Mouse (Mus musculus) urinary bladder, adult 18-20 months (tissue): ENCODE results near the gene Erlec1.

Experiments
- DNase-seq, 2 experiments: peaks; one replicate each; pipeline ENCODE4 v3.0.0; 2022; ENCODE audit warnings: low spot score in 2 of 2, mixed read lengths in 2 of 2

Gene Erlec1

GRCm38 (mm10) chr11:30954279-30954725, at the start of gene Erlec1:
TSS of gene Erlec1 (minus strand) at chr11:30954335.
- peak; percentile 64 to 76 for DNase-seq

DNA sequence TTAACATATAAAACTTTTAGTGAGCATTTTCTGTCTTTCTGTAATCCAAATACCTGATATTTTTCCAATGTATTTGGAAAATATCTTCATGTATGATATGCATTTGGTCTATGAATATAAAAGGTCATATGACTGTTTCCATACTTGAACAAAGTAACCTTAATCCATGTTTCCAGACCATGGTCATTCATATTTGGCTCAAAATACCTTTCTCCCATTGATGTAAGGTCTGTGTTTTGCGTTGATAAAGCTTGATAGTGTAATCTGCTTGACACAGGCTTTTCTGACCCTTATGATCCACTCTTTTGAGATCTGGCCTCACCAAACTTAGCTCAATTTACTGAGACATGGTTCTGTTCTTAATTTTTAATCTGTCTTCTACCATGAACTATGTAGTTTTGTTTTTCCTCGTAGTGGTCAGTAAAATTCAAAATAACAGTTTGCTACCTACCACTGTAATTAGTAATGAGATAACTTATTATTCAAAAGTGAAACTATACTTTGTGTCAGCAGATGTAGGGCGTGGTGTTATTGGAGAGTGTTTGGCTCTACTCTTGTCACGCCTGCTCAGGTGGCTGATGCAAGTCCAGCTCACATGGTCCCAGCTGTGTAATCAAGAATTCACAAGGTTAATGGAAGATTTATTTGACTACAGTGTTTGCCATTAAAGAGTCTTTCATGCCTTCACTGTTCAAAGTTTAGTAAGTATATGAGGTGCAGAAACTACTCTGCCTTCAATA, 47.2 kb upstream of the Erlec1 start:
- no peak for DNase-seq

- DNase-seq, result no peak
Measured at GRCm38 (mm10) chr11:31000028-31000427, 45.9 kb upstream of the Erlec1 start.

GRCm38 (mm10) chr11:30998704-30999103, 44.6 kb upstream of the Erlec1 start:
- DNase-seq, result no peak

- DNase-seq, result no peak
Measured at GRCm38 (mm10) chr11:30998199-30998598, 44.1 kb upstream of the Erlec1 start.

DNA sequence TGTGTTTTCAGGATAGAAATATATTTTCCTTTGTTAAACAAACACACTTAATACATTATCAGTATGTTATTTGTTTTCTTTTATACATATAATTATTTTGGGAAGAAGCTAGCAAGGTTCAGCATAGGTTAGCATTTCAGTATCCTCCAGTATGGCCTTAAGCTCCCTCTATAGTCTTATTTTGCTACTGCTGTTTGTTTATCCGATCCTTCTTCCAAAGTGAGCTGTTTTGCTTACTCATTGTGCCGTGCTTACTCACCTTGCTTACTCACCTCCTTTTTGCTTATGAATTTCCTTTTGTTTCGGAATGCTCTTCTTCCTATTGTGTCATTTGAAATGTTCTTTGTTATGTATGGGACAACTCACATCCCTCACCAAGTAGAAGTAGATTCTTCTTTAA, 42.5 kb upstream of the Erlec1 start:
- no peak for DNase-seq

GRCm38 (mm10) chr11:30986625-30987017, 32.5 kb upstream of the Erlec1 start:
- DNase-seq, result no peak

DNA sequence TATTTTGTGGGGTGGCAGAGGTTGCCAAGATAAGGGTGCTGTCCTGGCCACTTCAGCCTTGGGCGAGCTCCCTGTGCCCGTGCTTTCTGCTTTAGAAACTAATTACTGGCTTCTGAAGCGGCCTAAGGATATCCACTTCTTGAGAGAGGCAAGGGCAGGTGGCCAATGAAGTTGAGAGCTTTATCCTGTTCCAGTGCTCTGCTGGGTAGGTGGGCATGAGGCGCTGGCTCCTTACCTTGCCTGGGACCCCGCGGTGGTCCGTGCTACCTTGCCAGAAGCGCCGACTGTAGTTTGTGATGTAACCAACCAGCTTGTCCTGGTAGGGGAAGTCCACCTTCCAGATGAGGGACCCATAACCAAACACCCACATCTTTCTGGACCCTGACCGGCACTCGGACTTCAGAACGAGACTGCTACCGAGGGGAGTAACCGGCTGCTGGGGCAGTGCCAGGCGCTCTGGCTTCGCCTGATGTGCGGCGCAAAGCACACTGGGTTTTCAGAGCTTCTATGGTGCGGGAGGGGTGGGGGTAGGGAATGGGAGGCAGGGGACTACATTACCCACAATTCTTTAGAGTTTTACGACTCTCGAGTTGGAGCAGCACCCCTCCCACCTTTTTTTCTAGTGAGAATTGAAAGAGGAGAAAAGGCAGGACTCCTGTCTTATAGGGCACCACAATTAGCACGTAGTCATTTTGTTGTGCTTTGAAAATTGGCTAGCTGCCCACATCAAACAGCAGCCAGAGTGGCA, 31.9 kb upstream of the Erlec1 start, which contains the start of gene Chac2:
Gene Chac2, minus strand, starts transcription at position 474 of the 748 bp plus-strand sequence.
- peak; percentile 76 to 77 for DNase-seq

DNA sequence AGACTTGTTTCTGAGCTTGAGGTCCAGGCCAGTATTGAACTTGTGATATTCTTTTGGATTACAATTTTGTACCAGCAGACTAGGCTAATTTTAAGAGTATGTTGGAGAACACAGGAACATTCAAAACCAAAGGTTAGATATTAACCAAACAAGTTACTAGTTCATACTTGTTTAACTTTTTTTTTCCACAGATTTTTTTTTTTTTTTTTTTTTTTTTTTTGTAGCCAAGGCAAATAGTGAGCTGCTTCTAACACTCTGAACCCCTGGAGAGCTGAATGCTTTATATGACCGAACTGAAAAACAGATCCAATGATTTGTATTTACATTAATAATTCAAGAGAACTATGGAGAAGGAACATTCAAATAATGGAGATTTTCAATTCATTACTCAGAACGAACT, 31.1 kb upstream of the Erlec1 start:
- DNase-seq, result no peak

- DNase-seq, result peak; percentile 17 to 47
Measured at GRCm38 (mm10) chr11:30953469-30954154, 523 bp downstream of the Erlec1 start.

DNA sequence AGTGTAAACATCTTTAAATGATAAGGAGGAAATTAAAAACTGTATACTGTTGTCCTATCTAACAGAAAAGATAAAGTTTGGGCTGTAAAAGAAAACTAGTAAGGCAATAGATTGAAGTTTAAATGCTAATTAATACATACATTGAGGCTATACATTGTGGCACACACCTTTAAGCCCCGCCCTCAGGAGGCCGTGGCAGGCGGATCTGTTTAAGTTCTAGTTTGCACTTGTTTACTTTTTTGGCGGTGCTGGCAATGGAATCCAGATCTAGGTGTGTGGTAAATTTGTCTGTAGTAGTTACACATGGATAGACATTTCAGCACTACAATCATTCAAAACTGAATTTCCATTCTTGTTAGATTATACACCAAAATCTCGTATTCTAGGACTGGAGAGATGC, 1.3 kb downstream of the Erlec1 start:
- peak in 1 of 2 experiments; percentile 1 for DNase-seq

DNA sequence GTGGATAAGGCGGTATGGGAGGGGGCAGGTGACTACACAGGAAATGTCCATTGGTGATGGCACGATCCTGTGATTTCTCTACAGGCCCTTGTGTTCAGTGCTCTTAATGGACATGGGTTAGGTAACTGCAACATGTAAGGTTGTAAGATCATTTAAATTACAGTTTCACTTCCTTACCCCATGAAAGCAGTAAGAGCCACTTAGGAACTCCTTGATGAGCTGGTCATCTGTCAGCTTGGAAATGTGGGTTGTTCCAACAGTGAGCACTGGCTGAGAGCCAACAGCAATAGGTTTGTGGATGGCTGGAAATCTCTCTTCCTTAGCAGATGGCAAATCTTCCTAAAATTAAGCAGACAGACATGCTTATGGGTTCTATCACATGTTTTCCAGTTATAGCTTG, 10.6 kb downstream of the Erlec1 start:
- DNase-seq, result no peak

DNA sequence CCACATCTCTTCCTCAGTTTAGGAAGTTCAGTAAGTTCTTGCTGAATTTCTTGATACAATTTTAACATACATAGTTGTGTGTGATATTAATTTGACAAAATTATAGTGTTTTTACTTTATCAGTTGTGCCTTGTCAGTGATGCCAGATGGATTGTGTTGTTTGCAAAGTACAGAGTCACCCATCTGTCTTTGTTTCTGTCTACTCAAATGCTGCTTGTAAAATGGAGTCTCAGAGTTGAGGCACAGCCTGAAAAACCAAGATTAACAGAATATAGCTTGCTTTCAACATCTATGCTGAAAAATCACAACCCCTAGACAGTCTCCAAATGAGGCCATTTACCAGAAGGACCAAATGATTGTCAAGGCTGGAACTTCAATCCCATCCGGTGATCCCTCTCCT, 25.6 kb downstream of the Erlec1 start:
- no peak for DNase-seq

GRCm38 (mm10) chr11:30928079-30928478, 26.1 kb downstream of the Erlec1 start:
- no peak for DNase-seq

GRCm38 (mm10) chr11:30923283-30923682, 30.9 kb downstream of the Erlec1 start:
- DNase-seq, result no peak

DNA sequence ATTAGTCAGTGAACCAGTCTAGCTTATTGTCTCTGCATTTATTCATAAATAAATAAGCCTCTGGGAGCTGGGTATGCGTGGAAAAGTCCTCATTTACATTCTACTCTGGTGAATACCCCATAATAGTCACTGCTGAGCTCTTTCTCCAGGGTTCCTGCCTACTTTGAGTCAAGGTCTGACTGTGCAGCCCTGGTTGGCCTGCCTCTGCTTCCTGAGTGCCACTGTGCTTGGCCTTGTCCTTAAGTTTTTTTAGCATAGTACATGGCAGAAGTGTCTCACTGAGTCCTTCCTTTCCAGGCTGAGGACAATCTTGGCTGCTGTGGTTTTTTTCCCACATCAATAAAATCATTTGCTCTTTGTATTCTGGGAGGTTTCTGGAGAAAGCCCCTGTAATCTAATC, 33.5 kb downstream of the Erlec1 start:
- DNase-seq, result no peak

GRCm38 (mm10) chr11:30912311-30912710, 41.8 kb downstream of the Erlec1 start:
- no peak for DNase-seq

GRCm38 (mm10) chr11:30899312-30899711, 54.8 kb downstream of the Erlec1 start:
- no peak for DNase-seq

- no peak for DNase-seq
Measured at GRCm38 (mm10) chr11:30896201-30896600, 57.9 kb downstream of the Erlec1 start.

GRCm38 (mm10) chr11:30888153-30888552, 66.0 kb downstream of the Erlec1 start:
- no peak for DNase-seq

DNA sequence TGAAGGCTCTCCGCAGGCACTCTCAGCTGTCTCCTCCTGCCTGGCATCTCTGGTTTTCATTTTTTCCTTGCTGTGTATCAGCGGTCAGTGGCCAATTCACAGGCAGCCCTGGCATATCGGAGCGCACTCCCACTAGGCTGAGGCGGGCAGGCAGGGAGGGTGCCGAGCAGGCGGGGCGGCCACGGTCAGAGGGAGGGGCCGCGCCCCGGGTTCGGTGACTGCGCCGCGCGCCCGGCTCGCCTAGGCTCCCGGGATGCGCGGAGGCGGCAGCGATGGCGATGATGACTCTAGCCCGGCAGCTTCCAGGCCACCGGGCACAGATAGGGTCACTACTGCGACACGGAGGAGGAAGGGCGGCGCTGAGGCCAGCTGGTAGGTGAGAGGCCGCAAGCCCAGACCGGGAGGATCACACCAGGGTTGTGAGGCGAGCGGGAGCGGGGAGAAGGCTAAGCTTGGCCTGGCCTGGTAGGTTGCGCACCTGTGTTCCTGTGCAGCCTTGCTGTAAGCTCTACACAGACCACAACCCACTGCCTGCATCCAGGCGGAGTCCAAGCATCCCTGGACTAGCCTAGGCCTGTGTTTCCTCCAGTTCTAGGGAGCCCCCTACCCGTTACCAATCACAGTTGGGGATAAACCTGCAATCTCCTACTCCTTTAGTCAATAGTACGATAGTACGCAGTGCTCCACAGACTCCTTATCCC, 68.8 kb downstream of the Erlec1 start, which contains the start of the genes Gpr75 and Asb3:
Gene Gpr75, plus strand, starts transcription at position 188 of the 701 bp plus-strand sequence.
Gene Asb3, plus strand, starts transcription at position 246 of the 701 bp plus-strand sequence.
- peak; percentile 35 to 46 for DNase-seq
